Mouse (Mus musculus) Patski (cell line): ENCODE measurements around the gene Rps3a1. TPM values are rescaled to one million over a fixed set of nuclear protein-coding genes. Genes with fewer than 3 reads are reported as not detected.

Source experiments
- ATAC-seq: fragments of 100-300 bp; one replicate; pipeline ENCODE4 v1.8.0; 2021
- CTCF ChIA-PET: fragments of 350-600 bp; sonication (Branson Sonifier 250); formaldehyde crosslinking; loops from one replicate; lab custom pipeline; 2022; ENCODE audit warnings: inconsistent platforms; lab: Charles Lee
- POLR2A ChIA-PET: fragments of 350-600 bp; sonication (Branson Sonifier 250); formaldehyde crosslinking; loops from one replicate; lab custom pipeline; 2022; ENCODE audit warnings: antibody characterized with exemption, inconsistent platforms; lab: Charles Lee
- DNase-seq: peaks from one replicate; pipeline ENCODE4 v3.0.0-alpha.2; 2011; ENCODE audit warnings: low read depth, low spot score
- H3K27me3 ChIP-seq: fragments of 371-371 bp; one replicate; pipeline ENCODE4 v1.5.1; 2021
- CTCF ChIP-seq: fragments of 100-300 bp; IDR thresholded peaks from one replicate; pipeline ENCODE4 v1.5.1; 2021
- in situ Hi-C: fragments of 300-500 bp; cut with MboI; formaldehyde crosslinking; loops from 3 replicates; pipeline ENCODE4 v1.11.1; 2018; ENCODE audit warnings: low pct_unique_long_range_greater_than_20kb, mixed read lengths
- polyA plus RNA-seq: library from polyadenylated mRNA; unstranded; gene quantifications from one replicate; pipeline ENCODE4 v1.2.3, GENCODE M21; 2021

Rps3a1 gene
- polyA plus RNA-seq, 1 experiment from 2014 or later, result 1,398 TPM

GRCm38 (mm10) chr3:86119237-86119932 lies 23.1 kb downstream of the Rps3a1 start:
- in situ Hi-C loops, result loop anchor here (10.0 kb wide), 3 partner anchors 415 to 1195 kb away; partner anchors contain the start of gene Gatb
- H3K27me3 ChIP-seq, result no peaks in the 10 kb centered on the region
- no peak for ATAC-seq
- POLR2A ChIA-PET, result no interaction called here
- no peak for DNase-seq
- CTCF ChIA-PET, result no interaction called here
- no peak for TF ChIP-seq CTCF

DNA sequence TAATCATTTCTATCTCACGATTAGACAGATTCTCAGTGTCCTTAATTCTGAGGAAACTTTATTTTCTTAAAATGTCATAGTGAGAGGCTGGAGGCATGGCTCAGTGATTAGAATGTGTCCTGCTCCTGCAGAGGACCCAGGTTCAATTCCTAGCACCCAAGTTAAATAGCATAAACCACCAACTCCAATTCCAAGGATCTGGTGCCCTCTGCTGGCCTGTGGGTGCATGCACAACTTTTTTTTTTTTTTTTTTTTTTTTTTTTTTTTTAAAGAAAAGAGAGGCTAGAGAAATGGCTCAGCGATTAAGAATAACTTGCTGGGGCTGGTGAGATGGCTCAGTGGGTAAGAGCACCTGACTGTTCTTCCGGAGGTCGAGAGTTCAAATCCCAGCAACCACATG lies 25.6 kb downstream of the Rps3a1 start:
- no peaks in the 10 kb centered on the region for H3K27me3 ChIP-seq
- no peak for DNase-seq
- TF ChIP-seq CTCF, result peak; percentile 75
- ChIA-PET POLR2A (interaction anchor here (0.6 to 1.0 kb wide), 3 partner anchors 13 to 108 kb away, joined by 3 to 5 read pairs (median 3); no protein-coding TSS in a partner anchor), CTCF (interaction anchor here (1.0 to 1.8 kb wide), 4 partner anchors 9 to 133 kb away, joined by 3 to 15 read pairs (median 7); no protein-coding TSS in a partner anchor)
- ATAC-seq, result no peak
- in situ Hi-C loops, result loop anchor here (10.0 kb wide), 3 partner anchors 412 to 1192 kb away; partner anchors contain the start of gene Gatb

GRCm38 (mm10) chr3:86114659-86115338 lies 27.7 kb downstream of the Rps3a1 start:
- no peaks in the 10 kb centered on the region for H3K27me3 ChIP-seq
- DNase-seq (no peak), ATAC-seq (no peak)
- CTCF ChIA-PET, result interaction anchor here (1.1 to 1.4 kb wide), 3 partner anchors 15 to 25 kb away, joined by 3 to 6 read pairs (median 4); no protein-coding TSS in a partner anchor
- TF ChIP-seq CTCF, result no peak
- in situ Hi-C loops, result loop anchor here (10.0 kb wide), 3 partner anchors 410 to 1190 kb away; partner anchors contain the start of gene Gatb
- POLR2A ChIA-PET, result no interaction called here

DNA sequence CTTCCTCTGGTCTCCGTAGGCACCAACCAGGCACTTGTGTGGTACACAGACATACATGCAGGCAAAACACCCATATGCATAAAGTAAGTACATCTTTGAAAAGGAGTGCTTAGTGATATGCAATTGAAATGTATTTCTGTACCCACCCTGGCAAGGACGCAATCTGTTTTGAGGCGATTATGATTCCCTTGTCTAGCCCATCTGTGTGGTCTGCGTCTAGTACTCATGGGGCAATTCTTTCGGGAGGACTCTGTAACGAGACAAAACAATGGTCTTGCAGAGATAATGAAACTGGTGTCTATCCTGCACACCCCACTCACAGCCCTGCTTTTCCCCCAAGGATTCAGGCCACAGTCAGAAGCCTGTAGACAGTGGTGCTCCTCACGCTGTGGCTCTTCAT lies 29.7 kb downstream of the Rps3a1 start:
- ChIA-PET CTCF (interaction anchor here (0.8 to 1.6 kb wide), 4 partner anchors 10 to 28 kb away, joined by 3 to 6 read pairs (median 3); no protein-coding TSS in a partner anchor), POLR2A (no interaction called here)
- TF ChIP-seq CTCF, result no peak
- no peaks in the 10 kb centered on the region for H3K27me3 ChIP-seq
- DNase-seq (no peak), ATAC-seq (no peak)
- in situ Hi-C loops, result loop anchor here (10.0 kb wide), 3 partner anchors 408 to 1188 kb away; partner anchors contain the start of gene Gatb

DNA sequence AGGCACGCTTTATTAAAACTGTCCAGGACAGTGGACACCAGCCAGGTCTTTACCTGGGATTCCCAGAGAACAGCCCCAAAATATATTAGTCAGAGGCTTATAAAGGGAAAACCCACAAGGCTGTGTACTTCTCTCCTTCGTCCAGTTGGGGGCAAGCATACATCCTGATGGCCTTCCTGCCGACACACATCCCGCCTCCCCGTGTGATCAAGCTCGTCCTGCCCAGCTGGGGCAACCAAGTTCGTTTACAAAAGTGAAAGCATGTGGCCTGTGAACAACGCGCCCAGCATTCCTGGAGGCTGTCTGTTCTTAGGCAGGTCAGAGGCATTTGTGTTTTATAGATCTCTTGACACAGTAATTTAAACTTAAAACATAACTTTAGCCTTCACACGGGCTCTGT lies 32.4 kb downstream of the Rps3a1 start:
- ATAC-seq, result peak; percentile 88
- in situ Hi-C loops, result loop anchor here (10.0 kb wide), 3 partner anchors 405 to 1185 kb away; partner anchors contain the start of gene Gatb
- DNase-seq, result peak; percentile 46
- CTCF ChIA-PET, result no interaction called here
- no peaks in the 10 kb centered on the region for H3K27me3 ChIP-seq
- POLR2A ChIA-PET, result no interaction called here
- TF ChIP-seq CTCF, result peak; percentile 53

DNA sequence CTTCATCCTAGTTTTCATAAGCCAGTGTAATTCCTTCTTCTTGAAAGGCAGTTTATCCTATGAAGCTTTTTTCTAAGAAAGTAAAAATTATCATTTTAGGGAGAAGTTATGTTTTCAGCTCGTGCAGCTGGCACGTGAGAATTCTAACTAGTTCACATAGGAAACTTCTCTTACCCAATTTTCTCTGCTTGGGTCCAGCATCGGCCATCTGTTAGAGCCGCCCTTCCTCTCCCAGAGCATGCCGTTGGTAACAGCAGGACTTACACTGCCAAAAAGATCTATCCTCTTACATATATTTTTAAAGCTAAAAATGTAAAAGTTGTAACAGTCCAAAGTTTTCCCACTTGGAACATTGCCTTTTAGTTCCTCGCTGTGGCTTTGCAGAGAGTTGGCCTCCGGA lies 33.4 kb downstream of the Rps3a1 start:
- TF ChIP-seq CTCF, result no peak
- in situ Hi-C loops, result no loop called here
- ATAC-seq, result no peak
- POLR2A ChIA-PET, result interaction anchor here (0.6 to 0.8 kb wide), 2 partner anchors 9 to 117 kb away, joined by 3 to 4 read pairs; no protein-coding TSS in a partner anchor
- no peaks in the 10 kb centered on the region for H3K27me3 ChIP-seq
- CTCF ChIA-PET, result interaction anchor here (0.7 to 1.7 kb wide), 2 partner anchors 13 to 20 kb away, joined by 3 to 5 read pairs; no protein-coding TSS in a partner anchor
- DNase-seq, result no peak

DNA sequence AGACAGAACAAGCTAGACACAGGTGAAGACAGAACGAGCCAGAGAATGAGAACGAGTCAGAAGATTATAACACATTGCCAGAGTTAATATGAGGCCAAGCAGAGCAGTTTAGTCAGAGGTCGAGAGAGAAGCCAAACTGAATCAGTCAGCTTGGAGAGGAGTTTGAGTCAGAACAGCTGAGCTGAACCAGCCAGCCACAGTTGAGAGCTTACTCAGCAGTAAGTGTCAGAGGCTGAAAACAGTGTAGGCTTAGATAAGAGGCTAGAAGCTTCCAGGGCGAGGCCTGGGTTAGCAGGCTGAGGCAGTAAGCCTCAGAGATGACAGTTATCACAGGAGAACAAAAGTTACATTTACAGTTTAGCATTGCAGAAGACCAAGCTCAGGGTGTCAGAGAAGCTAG lies 33.9 kb downstream of the Rps3a1 start:
- DNase-seq (no peak), ATAC-seq (no peak)
- no peaks in the 10 kb centered on the region for H3K27me3 ChIP-seq
- ChIA-PET POLR2A (interaction anchor here (0.8 kb wide), 1 partner anchor 10 kb away, joined by 4 read pairs; no protein-coding TSS in a partner anchor), CTCF (interaction anchor here (0.7 to 1.7 kb wide), 2 partner anchors 12 to 21 kb away, joined by 3 to 5 read pairs; no protein-coding TSS in a partner anchor)
- in situ Hi-C loops, result no loop called here
- TF ChIP-seq CTCF, result no peak

- ATAC-seq, result no peak
- DNase-seq, result no peak
- H3K27me3 ChIP-seq, result no peaks in the 10 kb centered on the region
- CTCF ChIA-PET, result interaction anchor here (0.7 to 1.7 kb wide), 3 partner anchors 10 to 22 kb away, joined by 3 to 5 read pairs (median 4); no protein-coding TSS in a partner anchor
- POLR2A ChIA-PET, result interaction anchor here (1.5 kb wide), 1 partner anchor 14 kb away, joined by 4 read pairs; no protein-coding TSS in a partner anchor
- in situ Hi-C loops, result no loop called here
- no peak for TF ChIP-seq CTCF
These were observed 34.6 kb downstream of the Rps3a1 start for GRCm38 (mm10) chr3:86107637-86108539.

DNA sequence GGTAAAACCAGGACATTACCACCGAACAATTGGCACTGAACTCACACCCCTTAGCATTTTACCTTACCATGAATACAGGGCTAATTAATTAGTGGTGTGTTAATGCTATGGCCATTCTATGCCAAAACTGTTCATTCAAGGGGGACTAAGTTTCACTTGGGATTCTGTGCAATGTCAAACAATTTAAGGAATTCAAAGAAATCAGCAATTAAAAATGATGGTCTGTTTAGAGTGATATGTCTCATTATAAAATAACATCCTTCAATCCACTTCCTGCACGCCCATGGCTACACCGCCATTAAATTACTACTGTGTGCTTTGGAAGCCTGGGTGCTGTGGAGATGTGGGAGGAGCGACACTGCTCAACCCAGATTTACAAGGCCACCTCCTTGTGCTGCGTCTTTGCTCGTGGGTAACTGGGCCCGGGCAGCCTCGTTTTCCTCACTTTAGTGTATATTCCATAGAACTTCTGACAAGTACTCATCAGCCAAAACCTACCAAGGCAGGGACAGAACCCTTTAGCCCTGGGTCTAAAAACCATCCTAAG lies 36.3 kb downstream of the Rps3a1 start:
- ChIA-PET POLR2A (interaction anchor here (1.5 kb wide), 1 partner anchor 13 kb away, joined by 4 read pairs; no protein-coding TSS in a partner anchor), CTCF (interaction anchor here (1.2 kb wide), 1 partner anchor 23 kb away, joined by 3 read pairs; no protein-coding TSS in a partner anchor)
- in situ Hi-C loops, result no loop called here
- no peak for DNase-seq
- ATAC-seq, result no peak
- H3K27me3 ChIP-seq, result no peaks in the 10 kb centered on the region
- no peak for TF ChIP-seq CTCF
